Comparison of ENCODE assay signal across 20 mouse cellular contexts in the genomic region with DNA sequence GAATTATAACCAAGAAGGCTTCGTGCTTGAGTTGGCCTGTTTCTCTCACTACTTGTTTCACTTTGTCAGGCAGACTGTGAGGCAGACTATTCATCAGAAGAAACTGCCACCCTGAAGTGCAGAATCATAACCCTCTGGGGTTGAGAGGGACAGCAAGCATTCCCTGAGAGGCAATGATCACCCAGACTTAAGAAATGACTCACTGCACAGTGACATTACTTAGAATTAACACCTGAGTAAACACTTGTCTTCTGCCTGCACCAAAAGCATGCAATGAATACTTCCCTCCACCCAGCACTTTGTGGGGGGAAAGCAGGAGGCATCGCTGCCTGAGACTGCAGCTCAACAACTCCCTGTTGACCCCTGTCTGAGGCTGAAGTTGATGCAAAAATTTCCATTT.
"Had no signal": no experiment of that assay in that cellular context is flagged by ENCODE, and none has a peak within 500 bp of the region (broad histone marks: within the 10 kb centered on the region; RNA-seq: fewer than 3 reads in every experiment).

No protein-coding gene starts in this region.

- H3K27ac ChIP-seq: lung, embryonic 15.5 days; midbrain, embryonic 10.5 days; midbrain, embryonic 12.5 days; neural tube, embryonic 13.5 days; neural tube, embryonic 15.5 days had no signal

- H3K4me3 ChIP-seq: lung, embryonic 15.5 days; midbrain, embryonic 10.5 days; midbrain, embryonic 12.5 days; myocyte; neural tube, embryonic 13.5 days; neural tube, embryonic 15.5 days had no signal

- H3K9me3 ChIP-seq: lung, embryonic 15.5 days; midbrain, embryonic 10.5 days; midbrain, embryonic 12.5 days; neural tube, embryonic 13.5 days; neural tube, embryonic 15.5 days had no signal

- H3K9ac ChIP-seq: lung, embryonic 15.5 days; midbrain, embryonic 12.5 days; neural tube, embryonic 13.5 days; neural tube, embryonic 15.5 days had no signal

- DNase-seq: lung, adult 18-20 months; lung, postnatal 14 days; lung, postnatal 4 days; midbrain, embryonic 14.5 days; retina, postnatal 1 day; right cerebral cortex, adult 18-20 months; right cerebral cortex, postnatal 25 days; right cerebral cortex, postnatal 4 days; spleen, adult 18-20 months; thymus, adult 18-20 months; thymus, postnatal 14 days; thymus, postnatal 36 days had no signal

- H3K4me1 ChIP-seq: lung, embryonic 15.5 days; midbrain, embryonic 10.5 days; midbrain, embryonic 12.5 days; neural tube, embryonic 13.5 days; neural tube, embryonic 15.5 days had no signal

- ATAC-seq: lung, postnatal 0 days; midbrain, embryonic 16.5 days had no signal

- H3K4me2 ChIP-seq: lung, embryonic 15.5 days; midbrain, embryonic 12.5 days; neural tube, embryonic 13.5 days; neural tube, embryonic 15.5 days had no signal

- H3K27me3 ChIP-seq: lung, embryonic 15.5 days; midbrain, embryonic 12.5 days; neural tube, embryonic 13.5 days; neural tube, embryonic 15.5 days had no signal

- H3K36me3 ChIP-seq: lung, embryonic 15.5 days; midbrain, embryonic 10.5 days; midbrain, embryonic 12.5 days; neural tube, embryonic 13.5 days; neural tube, embryonic 15.5 days had no signal
